Mouse (Mus musculus): Measurements from ENCODE around the gene Bdh2.
A peak's percentile ranks its signal among the peaks of the same experiment; 100 is the strongest.

Bdh2 gene

DNA sequence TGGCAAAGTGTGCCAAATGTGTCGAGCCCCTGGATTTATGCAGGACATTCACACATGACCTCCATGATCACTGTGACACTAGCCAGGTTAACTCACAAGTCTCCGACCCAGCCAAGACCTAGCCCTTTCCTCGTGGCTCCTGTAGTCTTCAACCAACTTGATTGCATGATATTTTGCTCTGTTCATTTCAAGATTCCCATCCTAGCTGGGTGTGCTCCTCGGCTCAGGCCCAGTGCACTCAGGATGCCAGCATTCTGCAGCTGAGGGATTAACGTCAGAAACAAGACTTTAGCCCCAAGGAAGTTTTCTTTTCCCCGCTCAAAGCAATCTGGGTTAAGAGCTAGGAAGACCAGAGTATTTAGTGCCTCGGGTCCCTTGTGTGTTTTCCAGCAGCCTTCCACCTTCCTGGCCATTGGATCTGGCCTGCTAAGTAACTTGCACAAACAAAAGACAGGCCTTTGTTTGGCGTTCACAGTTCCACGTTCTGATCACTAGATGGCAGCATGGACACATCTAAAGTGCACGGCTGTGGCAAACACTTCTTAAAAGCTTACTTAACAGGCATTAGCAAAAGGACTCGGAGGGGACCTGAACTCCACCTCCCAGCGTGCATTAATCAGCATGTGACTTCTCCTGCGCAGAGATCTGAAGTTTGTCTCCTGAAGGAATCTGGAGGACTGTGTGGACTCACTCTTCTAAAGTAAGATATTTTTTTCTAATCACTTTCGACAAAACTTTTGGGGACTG lies at the start of gene Bdh2:
Bdh2 (plus strand) TSS at position 553 of the 747 bp plus-strand sequence.
- peak; percentile 72 for DNase-seq (ENCODE audit: low spot score)

DNA sequence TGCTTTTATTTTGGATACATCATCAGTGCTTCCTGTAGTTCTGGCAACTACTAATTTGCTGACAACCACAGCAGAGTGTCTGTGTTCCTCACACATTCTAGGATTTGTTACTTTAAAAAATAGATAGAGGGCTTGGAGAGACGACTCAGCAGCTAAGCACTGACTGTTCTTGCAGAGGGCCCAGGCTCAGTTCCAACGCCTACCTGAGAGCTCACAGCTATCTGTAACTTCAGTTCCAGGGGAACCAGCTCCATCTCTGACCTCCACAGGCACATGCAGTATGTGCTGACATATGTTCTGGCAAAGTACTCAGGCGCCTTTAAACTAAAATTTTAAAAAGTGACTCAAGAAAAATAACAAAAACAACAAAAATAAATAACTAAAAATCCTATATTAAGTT lies 49.0 kb upstream of the Bdh2 start:
- DNase-seq (ENCODE audit: low spot score): no peak

DNA sequence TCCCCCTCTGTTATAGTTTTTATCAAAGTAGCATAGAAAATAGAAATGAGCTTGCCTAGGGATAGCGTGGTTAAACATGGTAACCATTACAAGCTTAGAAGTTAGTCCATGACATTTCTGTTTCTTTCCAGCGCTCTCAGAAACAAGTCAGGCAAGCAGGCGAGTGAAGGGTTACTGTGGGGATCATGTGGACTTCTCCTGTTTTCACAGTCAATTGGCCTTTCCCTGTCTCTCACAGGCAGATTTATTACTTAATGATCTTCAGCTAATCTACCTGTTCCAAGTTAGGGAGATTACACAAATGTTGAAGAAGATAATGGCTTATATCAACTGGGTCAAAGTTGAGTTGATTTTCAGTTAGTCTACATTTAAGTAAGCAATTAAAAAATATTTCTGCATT lies 48.6 kb upstream of the Bdh2 start:
- DNase-seq (ENCODE audit: low spot score): no peak

DNA sequence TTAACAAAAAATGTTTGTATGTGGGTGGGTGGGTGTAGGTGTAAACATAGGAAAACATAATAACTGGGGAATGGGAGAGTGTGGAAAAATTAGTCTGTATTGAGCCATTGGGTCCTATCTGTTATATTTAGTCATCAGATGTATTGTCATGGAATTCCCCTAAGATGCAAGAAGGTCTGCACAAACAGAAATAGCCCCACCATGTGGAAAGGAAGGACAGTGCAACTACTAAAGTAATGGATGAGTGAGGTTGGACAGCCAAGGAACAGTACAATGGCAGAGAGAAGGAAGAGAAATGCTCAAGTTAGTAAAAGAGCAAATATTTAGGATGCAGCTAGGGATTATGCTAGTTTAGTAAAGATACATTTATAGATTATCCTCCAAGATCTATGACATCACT lies 35.3 kb upstream of the Bdh2 start:
- no peak for DNase-seq (ENCODE audit: low spot score)

GRCm38 (mm10) chr3:135246828-135247227 lies 34.2 kb upstream of the Bdh2 start:
- no peak for DNase-seq (ENCODE audit: low spot score)

DNA sequence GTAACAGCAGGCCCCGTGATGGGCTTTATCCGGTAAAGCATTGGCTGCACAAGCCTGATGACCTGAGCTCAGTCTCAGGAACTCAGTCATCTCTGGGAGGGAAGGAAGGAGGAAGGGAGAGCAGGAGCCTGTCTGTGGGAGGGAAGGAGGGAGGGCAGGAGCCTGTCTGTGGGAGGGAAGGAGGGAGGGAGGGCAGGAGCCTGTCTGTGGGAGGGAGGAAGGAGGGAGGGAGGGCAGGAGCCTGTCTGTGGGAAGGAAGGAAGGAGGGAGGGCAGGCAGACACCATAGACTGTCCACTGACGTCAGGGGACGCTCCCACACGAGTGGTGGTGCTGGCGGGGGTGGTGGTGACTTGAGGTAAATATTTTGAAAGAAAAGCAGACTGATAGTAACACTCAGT lies 31.9 kb upstream of the Bdh2 start:
- no peak for DNase-seq (ENCODE audit: low spot score)

DNA sequence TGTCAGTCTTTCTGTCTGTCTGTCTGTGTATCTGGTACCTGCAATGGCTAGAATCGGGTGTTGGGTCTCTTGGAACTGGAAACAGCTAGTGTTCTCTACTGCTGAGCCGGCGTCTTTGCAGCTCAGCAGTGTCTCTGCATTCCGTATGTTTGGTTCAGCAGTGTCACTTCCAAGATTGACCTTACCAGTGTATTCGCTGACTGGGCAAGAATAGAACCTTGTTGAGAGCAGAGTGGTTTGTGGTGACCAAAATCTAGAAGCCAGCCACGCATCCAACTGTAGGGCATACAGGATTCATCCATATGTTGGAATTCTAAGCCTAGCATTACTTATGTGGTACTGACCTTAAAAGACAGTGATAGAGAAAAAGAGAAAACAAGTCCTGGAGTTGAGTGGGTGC lies 29.2 kb upstream of the Bdh2 start:
- no peak for DNase-seq (ENCODE audit: low spot score)

- no peak for DNase-seq (ENCODE audit: low spot score)
These were observed 26.2 kb upstream of the Bdh2 start for GRCm38 (mm10) chr3:135254784-135255183.

DNA sequence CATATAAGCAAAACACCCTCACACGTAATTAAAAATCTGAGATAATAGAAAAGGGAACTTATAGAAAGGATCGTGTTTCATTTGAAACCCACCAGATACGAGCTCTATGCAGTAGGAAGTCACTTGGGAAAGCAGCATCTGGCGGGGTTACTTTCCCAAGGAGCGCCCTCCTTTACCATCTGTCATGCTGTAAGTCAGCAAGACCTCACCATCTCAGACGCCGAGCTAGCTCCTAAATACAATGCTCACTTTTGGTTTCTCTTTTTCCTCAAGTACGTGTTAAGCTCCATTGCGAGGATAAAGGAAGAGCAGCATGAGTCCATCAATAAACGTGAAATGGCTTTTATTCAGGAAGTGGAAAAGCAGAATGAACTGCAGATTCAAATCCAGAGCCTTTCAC lies 22.1 kb upstream of the Bdh2 start:
- DNase-seq (ENCODE audit: low spot score): no peak

DNA sequence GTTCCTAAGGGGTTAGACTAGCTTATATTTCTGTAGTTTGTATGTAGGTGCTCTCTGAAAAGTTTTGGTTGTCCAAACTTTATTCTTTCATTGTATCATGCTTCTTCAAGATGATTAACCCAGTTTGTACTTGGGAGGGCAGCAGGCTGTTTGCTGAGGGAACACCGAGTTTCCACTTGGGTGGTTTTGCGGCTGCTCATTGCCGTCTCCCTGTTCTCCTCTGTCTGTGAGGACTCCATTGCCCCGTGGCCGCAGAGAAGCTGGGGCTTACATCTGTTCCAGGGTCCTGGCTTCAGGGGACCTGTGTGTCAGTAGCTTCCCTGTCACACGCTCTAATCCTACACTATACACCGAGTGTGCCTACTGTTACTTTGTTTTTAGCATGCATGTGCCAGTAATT lies 20.8 kb upstream of the Bdh2 start:
- no peak for DNase-seq (ENCODE audit: low spot score)

- no peak for DNase-seq (ENCODE audit: low spot score)
These were observed 12.4 kb upstream of the Bdh2 start for GRCm38 (mm10) chr3:135268616-135269015.

DNA sequence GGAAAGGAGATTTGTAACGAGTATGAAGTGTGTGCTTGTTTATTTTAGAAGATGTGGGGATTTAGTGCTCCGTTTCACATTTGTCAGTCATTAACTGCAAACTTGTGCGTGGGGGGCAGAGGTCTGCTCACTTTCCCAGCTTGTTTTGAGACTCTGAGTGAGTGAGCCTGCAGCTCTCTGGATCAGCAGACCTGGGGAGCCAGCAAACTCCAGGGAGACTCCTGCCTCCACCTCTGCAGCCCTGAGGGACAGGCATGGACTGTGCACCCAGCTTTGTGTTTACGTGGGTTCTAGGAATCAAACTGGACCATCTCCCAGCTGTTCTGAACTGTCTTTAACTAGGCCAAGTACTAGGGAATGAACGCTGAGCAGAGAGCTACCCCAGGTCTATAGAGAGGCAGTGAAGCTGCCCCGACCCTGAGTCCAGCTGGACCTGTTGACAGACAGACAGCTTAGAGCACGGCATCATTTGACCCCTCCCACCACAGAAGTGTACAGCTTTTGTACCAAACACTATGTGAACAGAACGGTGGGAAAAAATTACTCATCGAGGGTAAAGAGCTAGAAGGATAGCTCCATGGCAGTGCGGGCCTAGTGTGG lies 11.5 kb upstream of the Bdh2 start:
- DNase-seq (ENCODE audit: low spot score): no peak

- no peak for DNase-seq (ENCODE audit: low spot score)
These were observed 8.4 kb upstream of the Bdh2 start for GRCm38 (mm10) chr3:135272627-135273026.

DNA sequence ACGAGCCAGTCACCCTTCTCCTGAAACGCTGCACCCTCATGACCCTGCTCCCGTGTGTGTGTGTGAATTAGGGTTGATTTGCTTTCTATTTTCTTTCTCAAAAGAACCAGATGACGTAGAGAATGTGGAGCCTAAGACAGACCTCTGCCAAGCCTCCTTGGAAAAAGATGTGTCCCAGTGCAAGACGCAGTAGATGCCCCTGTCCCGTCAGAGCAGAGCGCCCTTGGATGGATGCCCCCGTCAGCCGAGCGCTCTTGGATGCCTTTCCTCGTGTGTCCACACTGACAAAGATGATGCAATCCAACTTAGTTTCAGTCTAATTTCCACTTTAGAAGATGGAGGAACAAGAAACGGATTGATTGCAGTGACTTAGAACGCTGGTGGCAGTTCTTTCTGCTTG lies 8.0 kb upstream of the Bdh2 start:
- no peak for DNase-seq (ENCODE audit: low spot score)

DNA sequence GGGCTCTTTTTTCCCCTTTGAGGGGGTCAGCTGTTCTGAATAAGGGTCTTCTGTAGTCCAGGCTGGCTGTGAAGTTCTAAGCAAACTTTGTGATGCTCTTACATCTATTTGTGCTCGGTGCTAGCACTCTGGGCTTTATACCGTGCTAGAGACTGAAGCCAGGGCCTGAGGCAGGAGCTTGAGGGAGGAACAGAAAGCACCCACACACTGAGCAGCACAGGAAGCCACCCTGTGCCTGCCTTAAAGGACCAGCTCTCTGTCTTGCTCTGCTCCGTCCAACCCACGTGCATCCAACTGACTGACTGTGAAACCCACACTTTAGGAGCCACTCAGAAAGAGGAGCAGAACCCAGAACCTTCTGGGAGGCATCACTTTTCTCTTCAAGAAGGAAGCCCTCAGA lies 861 bp upstream of the Bdh2 start:
- no peak for DNase-seq (ENCODE audit: low spot score)

- DNase-seq (ENCODE audit: low spot score): no peak
These were observed 680 bp downstream of the Bdh2 start for GRCm38 (mm10) chr3:135281701-135282100.

GRCm38 (mm10) chr3:135285256-135285655 lies 4.2 kb downstream of the Bdh2 start:
- no peak for DNase-seq (ENCODE audit: low spot score)

DNA sequence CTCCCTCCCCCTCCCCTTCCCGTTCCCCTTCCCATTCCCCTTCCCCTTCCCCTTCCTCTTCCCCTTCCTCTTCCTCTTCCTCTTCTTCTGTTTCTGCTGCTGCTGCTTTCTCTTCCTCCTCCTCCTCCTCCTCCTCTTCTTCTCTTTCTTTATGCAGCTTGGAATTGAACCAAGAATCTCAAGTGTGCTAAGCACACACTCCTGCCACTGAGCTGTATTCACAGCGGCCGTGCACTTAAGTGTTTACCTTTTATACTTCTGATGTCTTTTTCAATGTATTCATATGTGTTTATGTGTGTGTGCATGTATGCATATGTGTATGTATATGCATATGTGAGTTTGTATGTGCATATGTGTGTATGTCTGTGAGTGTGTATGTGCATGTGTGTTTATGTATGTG lies 4.8 kb downstream of the Bdh2 start:
- no peak for DNase-seq (ENCODE audit: low spot score)

DNA sequence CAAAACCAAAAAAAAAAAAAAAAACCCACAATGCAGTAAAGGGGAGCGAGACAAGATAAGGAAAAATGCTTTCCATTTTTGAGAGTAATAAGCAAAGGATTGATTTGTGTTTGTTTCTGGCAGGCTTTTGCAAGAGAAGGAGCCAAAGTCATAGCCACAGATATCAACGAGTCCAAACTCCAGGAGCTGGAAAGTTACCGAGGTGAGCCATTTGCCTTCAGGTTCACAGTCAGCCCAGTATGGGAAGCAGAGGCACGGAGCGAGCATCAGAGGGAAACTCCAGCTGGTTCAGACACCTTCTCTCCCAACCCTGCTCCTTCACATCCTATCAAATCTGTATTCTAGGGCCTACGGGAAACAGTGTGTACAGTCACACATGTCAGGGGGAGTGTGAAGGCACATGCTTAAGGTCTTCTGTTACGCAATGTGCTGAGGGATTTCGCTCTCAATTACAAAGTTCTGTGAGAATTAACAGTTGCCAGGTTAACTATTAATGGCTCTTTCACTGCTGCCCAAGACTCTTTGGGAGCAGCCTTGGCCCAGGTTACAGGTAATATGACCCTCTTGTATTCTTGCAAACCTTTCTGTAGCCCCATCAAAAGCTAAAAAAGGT lies 7.2 kb downstream of the Bdh2 start:
- no peak for DNase-seq (ENCODE audit: low spot score)

GRCm38 (mm10) chr3:135289148-135289547 lies 8.1 kb downstream of the Bdh2 start:
- DNase-seq (ENCODE audit: low spot score): no peak

- peak; percentile 58 for DNase-seq (ENCODE audit: low spot score)
These were observed 9.4 kb downstream of the Bdh2 start for GRCm38 (mm10) chr3:135290249-135290894.

GRCm38 (mm10) chr3:135293703-135294102 lies 12.7 kb downstream of the Bdh2 start:
- no peak for DNase-seq (ENCODE audit: low spot score)

DNA sequence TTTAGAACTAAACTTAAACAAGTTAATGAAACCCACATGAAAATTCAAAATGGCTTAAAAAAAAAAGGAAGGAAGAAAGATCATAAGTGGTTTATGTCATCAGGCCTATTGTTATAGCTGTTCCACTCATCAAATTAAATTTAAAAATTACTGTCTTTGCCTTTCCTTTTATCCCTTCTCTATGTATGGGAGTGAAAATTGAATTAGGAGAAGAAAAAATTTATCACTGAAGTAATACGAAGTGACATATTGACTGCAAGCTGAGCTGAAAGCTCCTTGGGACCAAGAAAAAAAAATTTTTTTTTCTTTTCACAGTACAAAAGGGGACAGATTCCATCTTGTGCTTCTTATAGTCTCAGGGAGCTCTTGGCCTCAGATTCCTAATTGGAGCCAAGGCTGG lies 14.5 kb downstream of the Bdh2 start:
- DNase-seq (ENCODE audit: low spot score): no peak
